Comparison of ENCODE assay signal across 22 mouse cellular contexts in the genomic region with DNA sequence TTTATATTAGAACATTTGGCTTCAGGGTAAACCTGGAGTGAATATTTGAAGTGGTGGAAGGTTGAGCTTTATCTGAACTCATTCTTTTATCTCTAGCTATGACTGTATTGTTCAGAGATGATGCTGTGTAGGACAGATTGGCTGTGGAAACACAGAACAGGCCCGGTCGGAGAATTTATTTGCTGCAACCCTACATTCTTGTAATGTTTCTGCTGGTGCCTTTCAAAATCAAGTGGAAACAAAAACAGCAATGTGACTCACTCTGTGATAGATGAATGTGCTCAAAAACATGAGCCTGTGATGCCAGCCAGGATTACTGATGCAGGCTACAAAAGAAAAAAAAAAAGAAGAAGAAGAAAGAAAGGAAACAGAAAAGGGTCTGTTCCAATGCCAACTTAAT.
A peak's percentile ranks its signal among the peaks of the same experiment; 100 is the strongest.
DNase-seq lines count a peak whose midpoint lies in the region; ATAC-seq and TF ChIP-seq lines count a peak whose summit lies in the region.
"Had no signal": no experiment of that assay in that cellular context is flagged by ENCODE, and none has a peak within 500 bp of the region (broad histone marks: within the 10 kb centered on the region; RNA-seq: fewer than 3 reads in every experiment).

No protein-coding gene starts in this region.

- H3K27me3 ChIP-seq in heart, embryonic 12.5 days (replicated peaks): no peaks in the 10 kb centered on the region
- no peaks in the 10 kb centered on the region for H3K27me3 ChIP-seq in heart, embryonic 11.5 days (ENCODE audit: control insufficient read depth, insufficient read depth, low read length)
- no peaks in the 10 kb centered on the region for H3K27me3 ChIP-seq in lung, postnatal 0 days (replicated peaks; ENCODE audit: insufficient read depth, low read length)
- no peaks in the 10 kb centered on the region for H3K27me3 ChIP-seq in liver, postnatal 0 days (ENCODE audit: insufficient read depth, low read length)
- H3K27me3 ChIP-seq: embryonic facial prominence, embryonic 13.5 days; hindbrain, embryonic 12.5 days; kidney, embryonic 15.5 days; limb, embryonic 12.5 days; midbrain, embryonic 12.5 days had no signal

- H3K27ac ChIP-seq in heart, embryonic 12.5 days (ENCODE audit: poor library complexity, severe bottlenecking): no peak overlapping the region
- H3K27ac ChIP-seq in heart, embryonic 11.5 days (ENCODE audit: low read depth, low read length): no peak overlapping the region
- no peak overlapping the region for H3K27ac ChIP-seq in lung, postnatal 0 days (ENCODE audit: low read length)
- H3K27ac ChIP-seq in liver, postnatal 0 days (ENCODE audit: low read depth): no peak overlapping the region
- H3K27ac ChIP-seq: embryonic facial prominence, embryonic 13.5 days; hindbrain, embryonic 12.5 days; kidney, embryonic 15.5 days; limb, embryonic 12.5 days; midbrain, embryonic 12.5 days had no signal

- no peak overlapping the region for H3K4me3 ChIP-seq in heart, embryonic 12.5 days
- H3K4me3 ChIP-seq in heart, embryonic 11.5 days (ENCODE audit: low read depth, low read length): no peak overlapping the region
- H3K4me3 ChIP-seq in lung, postnatal 0 days (ENCODE audit: low read depth, low read length): no peak overlapping the region
- H3K4me3 ChIP-seq in liver, postnatal 0 days (ENCODE audit: low read depth, low read length): no peak overlapping the region
- H3K4me3 ChIP-seq: embryonic facial prominence, embryonic 13.5 days; hindbrain, embryonic 12.5 days; kidney, embryonic 15.5 days; limb, embryonic 12.5 days; midbrain, embryonic 12.5 days had no signal

- 23% methylated on average over 2 of the region's 2 CpGs for WGBS in heart, embryonic 12.5 days
- 30% methylated on average over 2 of the region's 2 CpGs for WGBS in heart, embryonic 11.5 days (ENCODE audit: insufficient replicate concordance)
- 49% methylated on average over 2 of the region's 2 CpGs for WGBS in lung, postnatal 0 days
- 69% methylated on average over 2 of the region's 2 CpGs for WGBS in liver, postnatal 0 days (ENCODE audit: insufficient replicate concordance)

- TF ChIP-seq EP300 in lung, postnatal 0 days (IDR thresholded peaks at IDR 0.05): no peak
- TF ChIP-seq EP300 in liver, postnatal 0 days (IDR thresholded peaks at IDR 0.05; ENCODE audit: low read depth): no peak

- no peaks in the 10 kb centered on the region for H3K9me3 ChIP-seq in heart, embryonic 12.5 days (replicated peaks)
- no peaks in the 10 kb centered on the region for H3K9me3 ChIP-seq in heart, embryonic 11.5 days (replicated peaks; ENCODE audit: control insufficient read depth, low read length)
- H3K9me3 ChIP-seq in lung, postnatal 0 days (ENCODE audit: low read length): no peaks in the 10 kb centered on the region
- no peaks in the 10 kb centered on the region for H3K9me3 ChIP-seq in liver, postnatal 0 days (ENCODE audit: low read length)
- H3K9me3 ChIP-seq: embryonic facial prominence, embryonic 13.5 days; hindbrain, embryonic 12.5 days; kidney, embryonic 15.5 days; limb, embryonic 12.5 days; midbrain, embryonic 12.5 days had no signal

- H3K36me3 ChIP-seq in heart, embryonic 12.5 days: no peaks in the 10 kb centered on the region
- H3K36me3 ChIP-seq in heart, embryonic 11.5 days (ENCODE audit: control insufficient read depth, insufficient read depth, low read length): no peaks in the 10 kb centered on the region
- no peaks in the 10 kb centered on the region for H3K36me3 ChIP-seq in lung, postnatal 0 days (ENCODE audit: insufficient read depth, low read length)
- no peaks in the 10 kb centered on the region for H3K36me3 ChIP-seq in liver, postnatal 0 days (replicated peaks; ENCODE audit: insufficient read depth, low read length)
- H3K36me3 ChIP-seq: embryonic facial prominence, embryonic 13.5 days; hindbrain, embryonic 12.5 days; kidney, embryonic 15.5 days; limb, embryonic 12.5 days; midbrain, embryonic 12.5 days had no signal

- peak; percentile 27 for DNase-seq in lung, postnatal 0 days (ENCODE audit: low spot score)
- DNase-seq in lung, postnatal 4 days: no peak
- DNase-seq in brain, adult 2 months (ENCODE audit: low read depth, low spot score): peak; percentile 36
- DNase-seq in lung, postnatal 36 days: peak; percentile 18
- no peak for DNase-seq in liver, postnatal 0 days
- DNase-seq: adrenal gland, postnatal 10 days; cerebellum, adult 2 months; cerebellum, postnatal 25 days; embryo, embryonic 11 days; gastrocnemius, postnatal 10 days; kidney, adult 11 months; kidney, postnatal 36 days; thymus, postnatal 14 days had no signal

- ATAC-seq in heart, embryonic 12.5 days (ENCODE audit: insufficient number of reproducible peaks, low FRiP score): peak; percentile 29; the same call in 1 of the 2 replicates
- no peak for ATAC-seq in heart, embryonic 11.5 days (replicated peaks; ENCODE audit: insufficient number of reproducible peaks, low FRiP score, low TSS enrichment)
- ATAC-seq in lung, postnatal 0 days: no peak
- ATAC-seq in liver, postnatal 0 days: no peak
- ATAC-seq: forebrain, embryonic 16.5 days had no signal

- no peak overlapping the region for H3K4me2 ChIP-seq in heart, embryonic 12.5 days
- H3K4me2 ChIP-seq in heart, embryonic 11.5 days: no peak overlapping the region
- H3K4me2 ChIP-seq in lung, postnatal 0 days (replicated peaks; ENCODE audit: low read depth, low read length): no peak overlapping the region
- H3K4me2 ChIP-seq in liver, postnatal 0 days (ENCODE audit: low read depth, low read length): no peak overlapping the region
- H3K4me2 ChIP-seq: embryonic facial prominence, embryonic 13.5 days; hindbrain, embryonic 12.5 days; kidney, embryonic 15.5 days; limb, embryonic 12.5 days; liver, embryonic 11.5 days; midbrain, embryonic 12.5 days had no signal

- no peaks in the 10 kb centered on the region; the same call in 1 of the 2 replicates for H3K4me1 ChIP-seq in heart, embryonic 12.5 days (replicated peaks)
- H3K4me1 ChIP-seq in heart, embryonic 11.5 days (ENCODE audit: control insufficient read depth, insufficient read depth, low read length): no peaks in the 10 kb centered on the region
- no peaks in the 10 kb centered on the region for H3K4me1 ChIP-seq in lung, postnatal 0 days (ENCODE audit: insufficient read depth, low read depth, low read length)
- no peaks in the 10 kb centered on the region for H3K4me1 ChIP-seq in liver, postnatal 0 days (ENCODE audit: insufficient read depth)
- H3K4me1 ChIP-seq: embryonic facial prominence, embryonic 13.5 days; hindbrain, embryonic 12.5 days; kidney, embryonic 15.5 days; limb, embryonic 12.5 days; midbrain, embryonic 12.5 days had no signal

- H3K9ac ChIP-seq in heart, embryonic 12.5 days: no peak overlapping the region
- H3K9ac ChIP-seq in heart, embryonic 11.5 days (ENCODE audit: low read depth, low read length): no peak overlapping the region
- H3K9ac ChIP-seq in lung, postnatal 0 days (replicated peaks; ENCODE audit: low read depth): no peak overlapping the region
- H3K9ac ChIP-seq in liver, postnatal 0 days (replicated peaks): no peak overlapping the region
- H3K9ac ChIP-seq: embryonic facial prominence, embryonic 13.5 days; hindbrain, embryonic 12.5 days; kidney, embryonic 15.5 days; limb, embryonic 12.5 days; midbrain, embryonic 12.5 days had no signal

- TF ChIP-seq CTCF in lung, postnatal 0 days (IDR thresholded peaks at IDR 0.05): no peak
- TF ChIP-seq CTCF in liver, postnatal 0 days (IDR thresholded peaks at IDR 0.05; ENCODE audit: low read depth): no peak

Comparison
In these comparisons a context has a peak if more than half of its experiments do, and no peak if none do; other contexts are left out.
1. DNase-seq: peak in lung, postnatal 0 days (single experiment), brain, adult 2 months (single experiment) and lung, postnatal 36 days (single experiment); none in lung, postnatal 4 days (0 of 2) and liver, postnatal 0 days (single experiment).